Mouse (Mus musculus) heart, embryonic 12.5 days (tissue): ENCODE measurements around the gene Alg9. TPM values are rescaled to one million over a fixed set of nuclear protein-coding genes. Genes with fewer than 3 reads are reported as not detected.

Experiments
- ATAC-seq: fragments of 200-750 bp; cut with Nextera tagmentation; 2 replicates; pipeline ENCODE4 v1.8.0; 2017; ENCODE audit warnings: moderate TSS enrichment, moderate library complexity; ENCODE audit not compliant: insufficient number of reproducible peaks, low FRiP score
- H3K27ac ChIP-seq: fragments of 300-500 bp; sonication (generic); 2 replicates; pipeline ENCODE4 v1.5.1; 2016; ENCODE audit warnings: mild to moderate bottlenecking, moderate library complexity; ENCODE audit not compliant: poor library complexity, severe bottlenecking
- H3K27me3 ChIP-seq: fragments of 300-500 bp; sonication (generic); replicated peaks from 2 replicates; pipeline ENCODE4 v1.6.1; 2016; ENCODE audit warnings: mild to moderate bottlenecking, moderate library complexity
- H3K36me3 ChIP-seq: fragments of 300-500 bp; sonication (generic); 2 replicates; pipeline ENCODE4 v1.6.1; 2016; ENCODE audit warnings: mild to moderate bottlenecking, moderate library complexity
- H3K4me1 ChIP-seq: fragments of 300-500 bp; sonication (generic); replicated peaks from 2 replicates; pipeline ENCODE4 v1.6.1; 2016; ENCODE audit warnings: mild to moderate bottlenecking
- H3K4me2 ChIP-seq: fragments of 300-500 bp; sonication (generic); 2 replicates; pipeline ENCODE4 v1.6.1; 2016; ENCODE audit warnings: mild to moderate bottlenecking, moderate library complexity
- H3K4me3 ChIP-seq: fragments of 300-500 bp; sonication (generic); 2 replicates; pipeline ENCODE4 v1.5.1; 2016; ENCODE audit warnings: mild to moderate bottlenecking
- H3K9ac ChIP-seq: fragments of 300-500 bp; sonication (generic); 2 replicates; pipeline ENCODE4 v1.6.1; 2016; ENCODE audit warnings: mild to moderate bottlenecking, moderate library complexity
- H3K9me3 ChIP-seq: fragments of 300-500 bp; sonication (generic); replicated peaks from 2 replicates; pipeline ENCODE4 v1.6.1; 2016; ENCODE audit warnings: mild to moderate bottlenecking, moderate library complexity
- WGBS: fragments of 180-500 bp; shearing (Covaris S2); methylation state at CpG from one replicate; pipeline ENCODE4 v1.1.7; 2016; 5-methylcytosine and 5-hydroxymethylcytosine counted together
- polyA plus RNA-seq: library from polyadenylated mRNA; unstranded; fragments of >200 nt; fragmentation: Nextera tagmentation; extraction: Ambion mirVana; gene quantifications from 2 replicates; pipeline ENCODE4 v1.2.1, GENCODE M21; 2016

Gene Alg9
- polyA plus RNA-seq, 1 experiment from 2014 or later: 38.6 TPM

DNA sequence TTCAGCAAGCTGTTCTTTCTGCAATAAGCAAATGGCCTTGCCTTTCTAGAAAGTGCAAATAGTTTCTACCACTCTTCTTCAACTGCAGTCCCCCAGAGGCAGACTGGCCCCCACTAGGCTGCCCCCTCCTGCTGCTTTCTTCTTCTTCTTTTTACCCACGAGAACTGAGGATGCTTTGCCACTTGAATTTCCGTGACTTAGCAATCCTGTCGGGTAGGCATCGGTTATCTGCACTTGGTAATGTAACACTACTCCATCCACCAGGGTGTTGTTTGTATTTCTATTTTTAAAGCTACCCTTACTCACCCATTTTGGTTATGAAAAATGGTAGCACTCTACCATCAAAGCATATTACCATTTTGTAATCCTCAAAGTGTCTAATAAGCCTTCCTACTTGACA lies 115.1 kb downstream of the Alg9 start:
- Histone ChIP-seq H3K4me2 (no peak overlapping the region), H3K9me3 (no peaks in the 10 kb centered on the region), H3K36me3 (peaks cover 41% of the 10 kb centered on the region), H3K27ac (no peak overlapping the region), H3K9ac (no peak overlapping the region), H3K4me1 (peaks cover 40% of the 10 kb centered on the region), H3K27me3 (no peaks in the 10 kb centered on the region), H3K4me3 (no peak overlapping the region)
- ATAC-seq: no peak
- WGBS: 66% methylated on average over 4 of the region's 4 CpGs

DNA sequence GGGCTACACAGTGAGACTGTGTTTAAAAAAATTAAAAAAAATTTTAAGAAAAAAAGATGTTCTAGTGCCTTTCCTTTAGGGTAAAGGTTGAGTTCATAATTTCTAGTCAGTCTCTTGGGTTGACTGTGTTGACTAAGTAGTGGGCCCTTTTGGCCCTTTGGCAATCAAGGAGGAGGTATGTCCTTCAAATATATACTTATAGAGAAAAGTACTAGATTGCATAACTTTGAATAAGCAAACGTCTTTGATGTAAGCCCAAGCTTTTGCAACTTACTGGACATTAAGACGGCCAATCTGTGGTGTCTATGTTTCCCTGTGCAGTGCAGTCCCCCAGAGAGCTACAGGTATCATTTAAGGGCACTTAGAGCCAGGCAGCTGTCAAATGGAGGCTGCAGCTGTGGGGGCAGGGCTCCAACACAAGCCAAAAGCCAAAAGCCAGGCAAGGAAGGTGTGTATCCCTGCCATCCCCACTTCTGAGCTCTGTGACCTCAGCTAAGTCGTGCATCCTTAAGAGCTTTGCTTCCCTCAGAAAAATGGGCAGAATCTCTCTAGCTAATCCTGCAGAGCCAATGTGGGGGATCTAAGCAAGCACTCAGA lies 115.8 kb downstream of the Alg9 start:
- Histone ChIP-seq H3K9ac (no peak overlapping the region), H3K36me3 (peaks cover 47% of the 10 kb centered on the region), H3K27ac (no peak overlapping the region), H3K4me1 (peaks cover 37% of the 10 kb centered on the region), H3K9me3 (no peaks in the 10 kb centered on the region), H3K27me3 (no peaks in the 10 kb centered on the region), H3K4me2 (no peak overlapping the region), H3K4me3 (no peak overlapping the region)
- 87% methylated on average over 3 of the region's 3 CpGs for WGBS
- ATAC-seq: no peak

Other genes with a start within 250 kb of the Alg9 start
- gene Pts, start 246.3 kb upstream of the Alg9 start, polyA plus RNA-seq: 82.2 and 84.1 TPM in 2 replicates
- 3.9 and 4.0 TPM in 2 replicates for gene Il18, start 220.2 kb upstream of the Alg9 start, polyA plus RNA-seq
- 0.08 TPM in 1 of 2 replicates, not detected in the other for gene Bco2, start 219.8 kb upstream of the Alg9 start, polyA plus RNA-seq
- gene Tex12, start 213.7 kb upstream of the Alg9 start, polyA plus RNA-seq: 0.22 TPM in 1 of 2 replicates, not detected in the other
- 570 and 575 TPM in 2 replicates for gene Sdhd, start 171.2 kb upstream of the Alg9 start, polyA plus RNA-seq
- 290 and 305 TPM in 2 replicates for gene Timm8b, start 171.1 kb upstream of the Alg9 start, polyA plus RNA-seq
- gene Pih1d2, start 157.7 kb upstream of the Alg9 start, polyA plus RNA-seq: 2.5 and 3.0 TPM in 2 replicates
- gene Nkapd1, start 157.6 kb upstream of the Alg9 start, polyA plus RNA-seq: 20.4 and 21.0 TPM in 2 replicates
- gene Dlat, start 115.2 kb upstream of the Alg9 start, polyA plus RNA-seq: 138 and 147 TPM in 2 replicates
- gene Dixdc1, start 35.5 kb upstream of the Alg9 start, polyA plus RNA-seq: 9.2 and 10.8 TPM in 2 replicates
- gene 2310030G06Rik, start 28.5 kb upstream of the Alg9 start, polyA plus RNA-seq: 9.5 and 13.2 TPM in 2 replicates
- 1,032 and 1,048 TPM in 2 replicates for gene Cryab, start 23.7 kb upstream of the Alg9 start, polyA plus RNA-seq
- 284 and 285 TPM in 2 replicates for gene Hspb2, start 22.7 kb upstream of the Alg9 start, polyA plus RNA-seq
- 8.0 and 10.3 TPM in 2 replicates for gene Fdxacb1, start 6.8 kb upstream of the Alg9 start, polyA plus RNA-seq
- gene 1110032A03Rik, start 501 bp downstream of the Alg9 start, polyA plus RNA-seq: 19.9 and 20.7 TPM in 2 replicates
- 61.1 and 62.1 TPM in 2 replicates for gene Ppp2r1b, start 70.3 kb downstream of the Alg9 start, polyA plus RNA-seq
- gene Sik2, start 234.1 kb downstream of the Alg9 start, polyA plus RNA-seq: 18.2 and 18.7 TPM in 2 replicates